ENCODE assay signal across 18 mouse cellular contexts in the genomic region with DNA sequence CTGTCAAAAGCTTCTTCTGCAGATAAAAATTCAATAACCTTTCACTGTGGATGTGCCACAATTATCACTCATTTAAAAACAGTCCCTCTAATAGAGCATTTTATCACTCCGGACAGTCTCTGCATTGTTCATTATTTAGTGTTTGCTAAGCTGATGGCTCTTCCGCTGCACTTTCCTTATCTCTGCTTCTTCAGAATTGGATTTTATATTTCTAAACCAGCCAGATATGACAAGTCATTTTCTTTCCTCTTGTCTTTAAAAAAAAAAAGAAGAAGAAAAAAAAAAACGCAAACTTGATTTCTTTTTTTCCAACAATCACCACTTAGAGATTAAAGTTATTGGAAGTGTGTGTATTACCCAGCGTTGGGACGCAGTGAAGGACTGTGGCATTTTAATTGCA.
"Had no signal": no experiment of that assay in that cellular context is flagged by ENCODE, and none has a peak within 500 bp of the region (broad histone marks: within the 10 kb centered on the region; RNA-seq: fewer than 3 reads in every experiment).

No protein-coding gene starts in this region.

- DNase-seq: lung, embryonic 14.5 days; lung, postnatal 10 days; lung, postnatal 4 days; midbrain, embryonic 14.5 days; retina, postnatal 1 day; right cerebral cortex, adult 18-20 months; right cerebral cortex, postnatal 25 days; right cerebral cortex, postnatal 4 days; spleen, adult 18-20 months; thymus, adult 18-20 months; thymus, postnatal 14 days; thymus, postnatal 36 days had no signal

- ATAC-seq: midbrain, embryonic 16.5 days had no signal

- H3K36me3 ChIP-seq: midbrain, embryonic 10.5 days; midbrain, embryonic 12.5 days; neural tube, embryonic 13.5 days; neural tube, embryonic 15.5 days had no signal

- H3K9me3 ChIP-seq: midbrain, embryonic 10.5 days; midbrain, embryonic 12.5 days; neural tube, embryonic 13.5 days; neural tube, embryonic 15.5 days had no signal

- H3K4me3 ChIP-seq: midbrain, embryonic 10.5 days; midbrain, embryonic 12.5 days; myocyte; neural tube, embryonic 13.5 days; neural tube, embryonic 15.5 days had no signal

- H3K4me2 ChIP-seq: lung, embryonic 14.5 days; midbrain, embryonic 12.5 days; neural tube, embryonic 13.5 days; neural tube, embryonic 15.5 days had no signal

- H3K27ac ChIP-seq: midbrain, embryonic 10.5 days; midbrain, embryonic 12.5 days; neural tube, embryonic 13.5 days; neural tube, embryonic 15.5 days had no signal

- H3K9ac ChIP-seq: lung, embryonic 14.5 days; midbrain, embryonic 12.5 days; neural tube, embryonic 13.5 days; neural tube, embryonic 15.5 days had no signal

- H3K27me3 ChIP-seq: midbrain, embryonic 12.5 days; neural tube, embryonic 13.5 days; neural tube, embryonic 15.5 days had no signal
